Mouse (Mus musculus) limb, embryonic 13.5 days (tissue): Measurements from ENCODE around the gene Fbxo46. TPM values are rescaled to one million over a fixed set of nuclear protein-coding genes. Genes with fewer than 3 reads are reported as not detected.
A peak's percentile ranks its signal among the peaks of the same experiment; 100 is the strongest.

Experiments used
- ATAC-seq: fragments of 200-750 bp; cut with Nextera tagmentation; 2 replicates; pipeline ENCODE4 v1.8.0; 2017; ENCODE audit warnings: low read depth, moderate number of reproducible peaks, moderate TSS enrichment; ENCODE audit not compliant: low FRiP score
- H3K27ac ChIP-seq: fragments of 300-500 bp; sonication (generic); 2 replicates; pipeline ENCODE4 v1.5.1; 2015; ENCODE audit warnings: inconsistent platforms, mild to moderate bottlenecking, moderate library complexity
- H3K27me3 ChIP-seq: fragments of 300-500 bp; sonication (generic); 2 replicates; pipeline ENCODE4 v1.6.1; 2015; ENCODE audit warnings: mild to moderate bottlenecking, inconsistent platforms
- H3K36me3 ChIP-seq: fragments of 300-500 bp; sonication (generic); 2 replicates; pipeline ENCODE4 v1.6.1; 2015; ENCODE audit warnings: inconsistent platforms, mild to moderate bottlenecking, moderate library complexity
- H3K4me1 ChIP-seq: fragments of 300-500 bp; sonication (generic); 2 replicates; pipeline ENCODE4 v1.6.1; 2015; ENCODE audit warnings: inconsistent platforms
- H3K4me2 ChIP-seq: fragments of 300-500 bp; sonication (generic); replicated peaks from 2 replicates; pipeline ENCODE4 v1.6.1; 2015; ENCODE audit warnings: inconsistent platforms, mild to moderate bottlenecking, moderate library complexity
- H3K4me3 ChIP-seq: fragments of 300-500 bp; sonication (generic); 2 replicates; pipeline ENCODE4 v1.5.1; 2015; ENCODE audit warnings: moderate library complexity, mild to moderate bottlenecking, inconsistent platforms
- H3K9ac ChIP-seq: fragments of 300-500 bp; sonication (generic); 2 replicates; pipeline ENCODE4 v1.6.1; 2015; ENCODE audit warnings: mild to moderate bottlenecking, inconsistent platforms
- H3K9me3 ChIP-seq: fragments of 300-500 bp; sonication (generic); 2 replicates; pipeline ENCODE4 v1.6.1; 2016; ENCODE audit warnings: inconsistent platforms
- WGBS: fragments of 180-500 bp; shearing (Covaris S2); methylation state at CpG from one replicate; pipeline ENCODE4 v1.1.7; 2015; 5-methylcytosine and 5-hydroxymethylcytosine counted together
- polyA plus RNA-seq: library from polyadenylated mRNA; unstranded; fragments of >200 nt; fragmentation: Nextera tagmentation; extraction: Ambion mirVana; gene quantifications from 2 replicates; pipeline ENCODE4 v1.2.1, GENCODE M21; 2015

The Fbxo46 gene
- polyA plus RNA-seq, 1 experiment from 2014 or later = 19.1 TPM

GRCm38 (mm10) chr7:19093537-19094385 lies 25.9 kb upstream of the Fbxo46 start:
- peak overlapping the region; percentile 96 for H3K4me2 ChIP-seq
- H3K9ac ChIP-seq = peak overlapping the region; percentile 97
- H3K4me1 ChIP-seq = peaks cover 50% of the 10 kb centered on the region
- peak; percentile 88 for ATAC-seq
- WGBS = under 1% methylated on average over 45 of the region's 45 CpGs
- H3K27ac ChIP-seq = peak overlapping the region; percentile 99
- no peaks in the 10 kb centered on the region for H3K9me3 ChIP-seq
- H3K4me3 ChIP-seq = peak overlapping the region; percentile 88
- H3K27me3 ChIP-seq = peaks cover 7% of the 10 kb centered on the region
- H3K36me3 ChIP-seq = peaks cover 47% of the 10 kb centered on the region

- peak within 1 kb of the TSS; percentile 97 for H3K9ac ChIP-seq
- no peaks in the 10 kb centered on the region for H3K9me3 ChIP-seq
- H3K4me2 ChIP-seq = peak within 1 kb of the TSS; percentile 96
- no peak for ATAC-seq
- H3K36me3 ChIP-seq = peaks cover 50% of the 10 kb centered on the region
- H3K27ac ChIP-seq = peak within 1 kb of the TSS; percentile 99
- H3K27me3 ChIP-seq = peaks cover 7% of the 10 kb centered on the region
- 0% methylated on average over 17 of the region's 36 CpGs for WGBS
- peak within 1 kb of the TSS; percentile 88 for H3K4me3 ChIP-seq
- H3K4me1 ChIP-seq = peaks cover 51% of the 10 kb centered on the region
Measured at GRCm38 (mm10) chr7:19094471-19094825, 25.2 kb upstream of the Fbxo46 start, which contains the start of gene Six5. Six5 (plus strand) TSS chr7:19094594.

GRCm38 (mm10) chr7:19094826-19095750 lies 24.6 kb upstream of the Fbxo46 start:
- Histone ChIP-seq H3K4me2 (peak overlapping the region; percentile 96), H3K4me3 (peak overlapping the region; percentile 88), H3K27ac (peak overlapping the region; percentile 99), H3K4me1 (peaks cover 51% of the 10 kb centered on the region), H3K9me3 (no peaks in the 10 kb centered on the region), H3K27me3 (peaks cover 7% of the 10 kb centered on the region), H3K9ac (peak overlapping the region; percentile 97), H3K36me3 (peaks cover 45% of the 10 kb centered on the region)
- ATAC-seq = no peak
- under 1% methylated on average over 87 of the region's 87 CpGs for WGBS

- H3K36me3 ChIP-seq = peaks cover 39% of the 10 kb centered on the region
- peak overlapping the region; percentile 97 for H3K9ac ChIP-seq
- H3K9me3 ChIP-seq = no peaks in the 10 kb centered on the region
- peaks cover 51% of the 10 kb centered on the region for H3K4me1 ChIP-seq
- ATAC-seq = peak; percentile 17
- H3K4me3 ChIP-seq = peak overlapping the region; percentile 88
- under 1% methylated on average over 19 of the region's 19 CpGs for WGBS
- H3K27ac ChIP-seq = peak overlapping the region; percentile 99
- peaks cover 7% of the 10 kb centered on the region for H3K27me3 ChIP-seq
- H3K4me2 ChIP-seq = peak overlapping the region; percentile 96
Measured at GRCm38 (mm10) chr7:19095751-19096110, 23.9 kb upstream of the Fbxo46 start.

GRCm38 (mm10) chr7:19096421-19096976 lies 23.2 kb upstream of the Fbxo46 start:
- peaks cover 6% of the 10 kb centered on the region for H3K27me3 ChIP-seq

GRCm38 (mm10) chr7:19097217-19097616 lies 22.4 kb upstream of the Fbxo46 start:
- Histone ChIP-seq H3K4me2 (peak overlapping the region; percentile 96), H3K4me3 (peak overlapping the region; percentile 14), H3K9ac (peak overlapping the region; percentile 97; the same call in 1 of the 2 replicates), H3K9me3 (peaks cover under 1% of the 10 kb centered on the region; the same call in 1 of the 2 replicates), H3K4me1 (peaks cover 43% of the 10 kb centered on the region), H3K27ac (no peak overlapping the region), H3K27me3 (no peaks in the 10 kb centered on the region), H3K36me3 (peaks cover 29% of the 10 kb centered on the region)
- ATAC-seq = no peak
- WGBS = 60% methylated on average over 2 of the region's 2 CpGs

More at GRCm38 (mm10) chr7:19096421-19096976, 23.2 kb upstream of the Fbxo46 start:
- 33% methylated on average over 5 of the region's 5 CpGs for WGBS
- H3K4me1 ChIP-seq = peaks cover 50% of the 10 kb centered on the region
- peak overlapping the region; percentile 99 for H3K27ac ChIP-seq
- peaks cover 35% of the 10 kb centered on the region for H3K36me3 ChIP-seq
- peak overlapping the region; percentile 97 for H3K9ac ChIP-seq
- peak overlapping the region; percentile 96 for H3K4me2 ChIP-seq
- no peak for ATAC-seq
- peak overlapping the region; percentile 88 for H3K4me3 ChIP-seq
- no peaks in the 10 kb centered on the region for H3K9me3 ChIP-seq

GRCm38 (mm10) chr7:19097863-19098262 lies 21.8 kb upstream of the Fbxo46 start:
- Histone ChIP-seq H3K4me3 (no peak overlapping the region), H3K36me3 (peaks cover 32% of the 10 kb centered on the region), H3K4me1 (peaks cover 36% of the 10 kb centered on the region), H3K9me3 (peaks cover 7% of the 10 kb centered on the region), H3K27me3 (no peaks in the 10 kb centered on the region), H3K4me2 (peak overlapping the region; percentile 96; the same call in 1 of the 2 replicates), H3K9ac (no peak overlapping the region), H3K27ac (no peak overlapping the region)
- ATAC-seq = no peak

GRCm38 (mm10) chr7:19098811-19099210 lies 20.8 kb upstream of the Fbxo46 start:
- Histone ChIP-seq H3K36me3 (peaks cover 33% of the 10 kb centered on the region), H3K4me2 (no peak overlapping the region), H3K9ac (no peak overlapping the region), H3K4me3 (no peak overlapping the region), H3K27ac (no peak overlapping the region), H3K4me1 (peaks cover 30% of the 10 kb centered on the region), H3K9me3 (peaks cover 12% of the 10 kb centered on the region), H3K27me3 (no peaks in the 10 kb centered on the region)
- WGBS = 64% methylated on average over 7 of the region's 7 CpGs
- ATAC-seq = no peak

GRCm38 (mm10) chr7:19100290-19100689 lies 19.4 kb upstream of the Fbxo46 start:
- no peak overlapping the region for H3K9ac ChIP-seq

GRCm38 (mm10) chr7:19103741-19104140 lies 15.9 kb upstream of the Fbxo46 start:
- Histone ChIP-seq H3K27ac (no peak overlapping the region), H3K4me3 (no peak overlapping the region), H3K27me3 (no peaks in the 10 kb centered on the region), H3K9me3 (peaks cover 12% of the 10 kb centered on the region), H3K9ac (no peak overlapping the region), H3K4me1 (peaks cover 1% of the 10 kb centered on the region; the same call in 1 of the 2 replicates), H3K36me3 (peaks cover 9% of the 10 kb centered on the region), H3K4me2 (no peak overlapping the region)
- ATAC-seq = no peak

More at GRCm38 (mm10) chr7:19100290-19100689, 19.4 kb upstream of the Fbxo46 start:
- peaks cover 30% of the 10 kb centered on the region for H3K4me1 ChIP-seq
- H3K27ac ChIP-seq = no peak overlapping the region
- peaks cover 12% of the 10 kb centered on the region for H3K9me3 ChIP-seq
- 67% methylated on average over 1 of the region's 1 CpGs for WGBS
- no peak for ATAC-seq
- H3K27me3 ChIP-seq = no peaks in the 10 kb centered on the region
- no peak overlapping the region for H3K4me2 ChIP-seq
- no peak overlapping the region for H3K4me3 ChIP-seq
- H3K36me3 ChIP-seq = peaks cover 33% of the 10 kb centered on the region

GRCm38 (mm10) chr7:19104486-19104885 lies 15.2 kb upstream of the Fbxo46 start:
- no peak overlapping the region for H3K27ac ChIP-seq
- WGBS = 78% methylated on average over 2 of the region's 2 CpGs

More at GRCm38 (mm10) chr7:19104486-19104885, 15.2 kb upstream of the Fbxo46 start:
- Histone ChIP-seq H3K4me3 (no peak overlapping the region), H3K9me3 (peaks cover 12% of the 10 kb centered on the region), H3K9ac (no peak overlapping the region), H3K27me3 (no peaks in the 10 kb centered on the region), H3K36me3 (peaks cover 4% of the 10 kb centered on the region; the same call in 1 of the 2 replicates), H3K4me1 (no peaks in the 10 kb centered on the region), H3K4me2 (no peak overlapping the region)
- no peak for ATAC-seq
